Mouse (Mus musculus): ENCODE measurements around the gene B3gnt7. TPM values are rescaled to one million over a fixed set of nuclear protein-coding genes. Genes with fewer than 3 reads are reported as not detected.
A peak's percentile ranks its signal among the peaks of the same experiment; 100 is the strongest.
"Not testable (repeated sequence)": the region's sequence is repeated elsewhere in the genome, so short reads cannot be mapped to it uniquely, and the experiment has no call there.

Gene B3gnt7
- polyA plus RNA-seq, 1 experiment from 2014 or later = 2.4 TPM

DNA sequence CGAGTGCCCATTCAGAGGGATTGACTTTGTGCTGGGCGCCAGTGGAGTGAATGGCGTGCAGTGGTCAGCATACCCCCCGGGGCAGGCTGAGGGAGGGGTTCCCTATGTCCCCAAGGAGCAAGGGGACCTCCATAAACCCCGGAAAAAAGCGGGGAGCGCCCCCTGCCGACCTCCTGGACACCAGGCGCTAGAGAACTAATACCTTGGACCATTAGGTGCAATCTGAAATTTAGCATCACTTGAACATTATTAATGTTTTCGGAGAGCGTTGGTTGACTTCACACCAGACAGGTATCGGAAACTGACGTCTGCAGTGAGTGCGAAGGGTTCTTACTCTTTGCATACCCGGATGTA is 11.1 kb downstream of the B3gnt7 start:
- Histone ChIP-seq H3K4me1 (replicated peaks) (peaks cover 42% of the 10 kb centered on the region), H3K27ac (no peak overlapping the region), H3K4me3 (replicated peaks) (no peak overlapping the region; the same call in 1 of the 2 replicates), H3K9me3 (replicated peaks) (no peaks in the 10 kb centered on the region), H3K36me3 (no peaks in the 10 kb centered on the region), H3K9ac (no peak overlapping the region), H3K27me3 (no peaks in the 10 kb centered on the region), H3K4me2 (peak overlapping the region; percentile 39)
- DNase-seq (no peak), ATAC-seq (ENCODE audit: low read depth) (no peak)
- WGBS (ENCODE audit: insufficient replicate concordance) = 27% methylated on average over 15 of the region's 15 CpGs

DNA sequence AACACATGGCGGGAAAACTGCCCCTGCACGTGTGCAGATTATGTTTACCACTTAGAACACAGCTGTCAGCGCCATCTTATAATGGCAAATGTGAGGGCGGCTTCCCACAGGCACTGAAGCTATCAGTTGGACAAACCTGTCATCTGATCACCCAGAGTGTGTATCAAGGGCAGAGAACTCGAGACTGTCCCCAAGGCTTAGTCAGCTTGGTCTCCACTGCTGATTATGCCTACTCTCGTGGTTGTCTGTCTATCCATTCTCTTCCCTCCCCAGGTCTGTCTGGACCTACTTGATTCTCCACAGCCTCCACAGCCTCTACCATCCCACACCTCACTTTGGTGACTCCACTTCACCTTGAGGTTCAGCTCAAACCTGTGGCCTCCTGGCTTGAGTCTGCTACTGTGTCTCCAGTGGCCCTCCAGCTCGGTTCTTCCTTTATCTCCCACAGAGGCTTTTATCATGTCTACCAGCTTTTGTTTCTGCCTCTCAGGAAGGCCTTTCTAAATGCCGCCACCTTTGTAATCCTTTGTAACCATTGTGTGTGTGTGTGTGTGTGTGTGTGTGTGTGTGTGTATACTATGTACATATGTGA is 18.3 kb downstream of the B3gnt7 start:
- peak; percentile 55 for DNase-seq
- Histone ChIP-seq H3K4me2 (no peak overlapping the region), H3K27me3 (no peaks in the 10 kb centered on the region), H3K4me1 (replicated peaks) (peaks cover 5% of the 10 kb centered on the region; the same call in 1 of the 2 replicates), H3K36me3 (no peaks in the 10 kb centered on the region), H3K27ac (no peak overlapping the region; the same call in 1 of the 2 replicates), H3K4me3 (replicated peaks) (no peak overlapping the region), H3K9me3 (replicated peaks) (no peaks in the 10 kb centered on the region), H3K9ac (no peak overlapping the region)
- peak; percentile 48; the same call in 1 of the 2 replicates for ATAC-seq (ENCODE audit: low read depth)
- 56% methylated on average over 7 of the region's 8 CpGs for WGBS (ENCODE audit: insufficient replicate concordance)

DNA sequence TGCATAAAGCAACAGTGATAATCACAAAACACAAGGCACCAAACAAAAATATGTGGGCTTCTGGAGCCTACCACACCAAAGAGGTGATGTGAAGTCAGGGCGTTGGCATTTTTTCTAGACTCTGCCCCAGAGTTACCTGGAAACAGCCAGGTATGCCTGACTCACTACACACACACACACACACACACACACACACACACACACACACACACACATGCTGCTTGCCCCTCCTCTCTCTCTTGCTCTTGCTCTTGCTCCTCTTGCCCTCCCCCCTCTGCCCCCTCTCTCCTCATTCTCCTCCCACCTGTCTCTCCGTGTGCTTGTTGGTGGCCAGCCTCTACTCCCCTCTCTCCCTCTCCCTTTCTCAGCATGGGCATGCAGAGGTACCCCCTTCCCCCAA is 33.7 kb downstream of the B3gnt7 start:
- DNase-seq = no peak
- Histone ChIP-seq H3K9ac (no peak overlapping the region), H3K4me3 (replicated peaks) (no peak overlapping the region), H3K27ac (no peak overlapping the region), H3K4me2 (no peak overlapping the region), H3K27me3 (no peaks in the 10 kb centered on the region), H3K4me1 (replicated peaks) (no peaks in the 10 kb centered on the region), H3K9me3 (replicated peaks) (no peaks in the 10 kb centered on the region), H3K36me3 (no peaks in the 10 kb centered on the region)
- 43% methylated on average over 2 of the region's 2 CpGs for WGBS (ENCODE audit: insufficient replicate concordance)
- no peak for ATAC-seq (ENCODE audit: low read depth)

DNA sequence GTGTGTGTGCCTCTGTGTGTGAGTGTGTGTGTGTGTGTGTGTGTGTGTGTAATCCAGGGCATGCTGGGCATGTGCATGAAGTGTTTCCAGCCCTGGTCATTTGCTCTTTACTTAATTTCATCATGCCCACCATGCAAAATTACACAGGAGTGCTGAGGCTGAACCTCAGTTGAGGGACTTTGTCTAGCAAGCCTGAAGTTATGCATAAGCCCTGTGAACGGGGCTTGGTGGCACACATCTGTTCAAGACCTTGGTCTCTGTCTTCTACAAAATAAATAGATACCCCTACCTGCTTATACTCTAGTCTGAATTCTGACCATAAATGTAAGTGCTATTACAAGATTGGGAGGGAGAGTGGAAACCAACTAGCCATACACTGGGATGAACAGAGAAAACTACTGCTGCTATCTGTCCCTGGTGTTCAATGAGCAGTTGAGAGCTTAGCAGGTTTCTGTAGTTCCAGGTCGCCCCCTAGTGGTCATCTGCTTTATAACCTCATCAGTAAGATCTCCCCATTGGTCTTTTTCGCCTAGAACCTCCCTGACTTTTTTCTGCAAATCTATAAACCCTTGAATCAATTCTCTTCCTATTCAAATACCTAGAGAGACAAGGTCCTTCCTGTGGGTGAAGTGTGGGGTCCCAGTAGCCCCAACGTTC is 36.7 kb downstream of the B3gnt7 start:
- no peak overlapping the region for H3K27ac ChIP-seq
- H3K9me3 ChIP-seq (replicated peaks) = no peaks in the 10 kb centered on the region
- H3K36me3 ChIP-seq = no peaks in the 10 kb centered on the region
- ATAC-seq (ENCODE audit: low read depth) (peak; percentile 55), DNase-seq (peak; percentile 71)
- H3K27me3 ChIP-seq = no peaks in the 10 kb centered on the region
- peaks cover under 1% of the 10 kb centered on the region; the same call in 1 of the 2 replicates for H3K4me1 ChIP-seq (replicated peaks)
- no peak overlapping the region for H3K4me2 ChIP-seq
- no peak overlapping the region for H3K9ac ChIP-seq
- 27% methylated on average over 4 of the region's 4 CpGs for WGBS (ENCODE audit: insufficient replicate concordance)
- no peak overlapping the region for H3K4me3 ChIP-seq (replicated peaks)

DNA sequence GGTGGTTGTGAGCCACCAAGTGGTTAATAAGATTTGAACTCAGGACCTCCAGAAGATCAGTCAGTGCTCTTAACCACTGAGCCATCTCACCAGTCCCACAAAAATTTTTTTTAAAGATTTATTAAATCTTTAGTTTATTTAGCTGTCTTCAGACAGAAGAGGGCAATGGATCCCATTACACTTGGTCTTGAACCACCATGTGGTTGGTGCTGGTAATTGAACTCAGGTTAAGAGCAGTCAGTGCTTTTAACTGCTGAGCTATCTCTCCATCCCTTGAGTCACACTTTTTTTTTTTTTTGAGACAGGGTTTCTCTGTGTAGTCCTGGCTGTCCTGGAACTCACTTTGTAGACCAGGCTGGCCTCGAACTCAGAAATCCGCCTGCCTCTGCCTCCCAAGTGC is 38.5 kb downstream of the B3gnt7 start:
- H3K27ac ChIP-seq; H3K4me2 ChIP-seq; H3K9ac ChIP-seq; H3K4me3 ChIP-seq (replicated peaks); H3K4me1 ChIP-seq (replicated peaks); H3K27me3 ChIP-seq; ATAC-seq (ENCODE audit: low read depth); H3K36me3 ChIP-seq; DNase-seq; H3K9me3 ChIP-seq (replicated peaks): not testable (repeated sequence)
- WGBS (ENCODE audit: insufficient replicate concordance) = 82% methylated on average over 2 of the region's 2 CpGs

DNA sequence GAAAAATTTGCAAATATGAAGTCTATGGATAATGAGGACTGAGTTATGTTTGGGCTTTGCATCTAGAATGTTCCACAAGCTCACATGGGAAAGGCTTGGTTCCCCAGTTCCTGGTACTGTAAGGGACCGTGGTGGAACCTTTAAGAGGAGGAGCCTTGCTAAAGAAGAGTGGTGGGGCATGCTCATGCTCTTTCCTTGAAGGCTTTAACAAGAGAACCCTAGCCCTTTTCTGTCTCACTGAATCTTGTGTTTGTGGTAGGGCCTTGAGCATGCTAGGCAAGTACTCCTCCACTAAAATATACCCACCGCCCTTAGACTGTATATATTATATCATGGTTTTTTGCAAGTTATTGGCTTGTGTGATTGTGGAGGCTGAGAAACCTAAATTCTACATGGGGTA is 39.7 kb downstream of the B3gnt7 start:
- Histone ChIP-seq H3K4me2 (no peak overlapping the region), H3K27me3 (no peaks in the 10 kb centered on the region), H3K9ac (no peak overlapping the region), H3K4me1 (replicated peaks) (peaks cover 5% of the 10 kb centered on the region; the same call in 1 of the 2 replicates), H3K36me3 (peaks cover 7% of the 10 kb centered on the region; the same call in 1 of the 2 replicates), H3K27ac (no peak overlapping the region), H3K9me3 (replicated peaks) (no peaks in the 10 kb centered on the region), H3K4me3 (replicated peaks) (no peak overlapping the region)
- 74% methylated on average over 2 of the region's 2 CpGs for WGBS (ENCODE audit: insufficient replicate concordance)
- ATAC-seq (ENCODE audit: low read depth) (no peak), DNase-seq (no peak)

DNA sequence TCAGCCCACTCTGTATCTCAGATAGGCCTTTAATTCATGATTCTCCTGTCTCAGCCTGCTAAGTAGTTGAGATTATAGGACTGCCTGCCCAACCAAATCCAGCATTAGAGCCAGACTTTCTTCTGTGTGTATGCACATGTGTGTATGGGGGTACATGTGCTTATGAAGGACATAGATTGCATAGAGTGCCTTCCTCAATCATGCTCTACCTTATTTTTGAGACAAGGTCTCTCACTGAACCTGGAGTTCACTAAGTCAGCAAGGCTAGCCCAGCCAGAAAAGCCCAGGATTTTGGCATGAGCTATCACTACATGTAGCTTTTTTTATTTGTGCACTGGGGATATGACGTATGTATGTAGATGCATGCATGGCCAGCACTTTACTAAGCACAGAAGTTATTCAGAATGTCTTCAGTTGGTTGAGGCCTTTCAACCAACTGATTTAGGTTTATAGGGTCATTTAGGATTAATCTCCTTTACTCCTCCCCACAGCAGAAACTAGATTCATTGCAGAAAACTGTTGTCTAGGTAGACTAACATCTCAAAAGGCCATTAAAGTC is 40.5 kb downstream of the B3gnt7 start:
- Histone ChIP-seq H3K9me3 (replicated peaks) (no peaks in the 10 kb centered on the region), H3K4me2 (no peak overlapping the region), H3K4me3 (replicated peaks) (no peak overlapping the region), H3K9ac (no peak overlapping the region), H3K36me3 (peaks cover 15% of the 10 kb centered on the region), H3K27me3 (no peaks in the 10 kb centered on the region), H3K27ac (no peak overlapping the region; the same call in 1 of the 2 replicates), H3K4me1 (replicated peaks) (peaks cover 5% of the 10 kb centered on the region; the same call in 1 of the 2 replicates)
- no peak for ATAC-seq (ENCODE audit: low read depth)
- 82% methylated on average over 1 of the region's 1 CpGs for WGBS (ENCODE audit: insufficient replicate concordance)
- no peak for DNase-seq

DNA sequence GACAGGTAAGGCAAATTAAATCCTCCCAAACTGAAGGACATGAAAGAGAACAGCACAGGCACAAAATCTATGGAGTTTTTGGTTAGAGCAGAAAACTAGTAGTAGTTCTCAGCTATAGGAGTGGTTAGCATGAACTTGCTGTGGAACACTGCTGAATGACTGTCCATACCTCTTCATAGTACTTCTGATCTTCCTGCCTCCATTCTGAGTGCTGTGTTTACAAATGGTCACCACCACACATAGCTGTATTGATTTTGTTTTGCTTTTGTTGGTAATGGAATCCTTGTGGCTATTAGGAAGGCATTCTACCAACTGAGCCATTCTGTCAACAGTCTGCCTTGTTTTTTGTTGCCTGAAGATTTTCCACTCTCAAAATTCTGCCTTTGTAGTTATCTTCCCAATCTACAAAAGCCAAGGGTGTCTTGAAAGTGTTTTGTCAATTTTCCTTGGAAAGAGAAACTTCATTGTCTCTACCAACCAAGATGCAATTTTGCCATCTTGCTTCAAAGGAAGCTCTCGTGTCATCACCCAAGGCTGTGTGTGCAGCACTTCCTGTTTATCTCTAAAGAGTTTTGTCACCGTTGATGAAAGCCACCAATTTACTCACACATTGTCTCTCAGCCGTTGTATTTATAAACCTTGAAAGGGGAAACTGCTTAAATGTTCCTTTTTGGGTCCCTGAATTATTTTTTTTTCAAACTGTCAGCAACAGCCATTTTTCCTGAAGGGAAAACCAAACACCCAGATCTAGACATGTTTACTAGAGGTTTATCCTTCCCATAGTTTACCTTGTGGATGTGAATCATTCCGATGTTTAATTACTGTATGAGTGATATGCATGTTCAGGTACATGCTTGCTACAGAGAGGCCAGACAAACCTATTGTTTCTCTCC is 41.6 kb downstream of the B3gnt7 start:
- H3K27me3 ChIP-seq = no peaks in the 10 kb centered on the region
- H3K4me2 ChIP-seq = no peak overlapping the region
- peaks cover 26% of the 10 kb centered on the region for H3K36me3 ChIP-seq
- H3K27ac ChIP-seq = peak overlapping the region; percentile 35; the same call in 1 of the 2 replicates
- H3K9ac ChIP-seq = no peak overlapping the region
- DNase-seq = no peak
- H3K4me3 ChIP-seq (replicated peaks) = no peak overlapping the region
- peaks cover 5% of the 10 kb centered on the region; the same call in 1 of the 2 replicates for H3K4me1 ChIP-seq (replicated peaks)
- ATAC-seq (ENCODE audit: low read depth) = no peak
- 26% methylated on average over 4 of the region's 4 CpGs for WGBS (ENCODE audit: insufficient replicate concordance)
- no peaks in the 10 kb centered on the region for H3K9me3 ChIP-seq (replicated peaks)

DNA sequence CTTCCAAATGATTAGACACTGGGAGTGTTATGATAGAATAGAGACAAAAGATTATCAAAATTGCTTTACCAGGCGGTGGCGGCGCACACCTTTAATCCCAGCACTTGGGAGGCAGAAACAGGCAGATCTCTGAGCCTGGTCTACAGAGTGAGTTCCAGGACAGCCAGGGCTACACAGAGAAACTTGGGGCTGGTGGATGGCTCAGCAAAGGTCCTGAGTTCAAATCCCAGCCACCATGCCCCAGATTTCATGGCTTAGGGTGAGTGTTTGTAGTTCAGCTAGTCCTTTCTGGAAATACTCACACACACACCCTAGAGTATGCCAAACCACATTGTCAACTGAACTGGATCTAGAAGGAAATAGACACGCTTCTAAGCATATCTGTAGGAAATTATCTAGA is 42.4 kb downstream of the B3gnt7 start:
- Histone ChIP-seq H3K9me3 (replicated peaks) (no peaks in the 10 kb centered on the region), H3K27me3 (no peaks in the 10 kb centered on the region), H3K36me3 (peaks cover 34% of the 10 kb centered on the region), H3K9ac (no peak overlapping the region), H3K4me2 (no peak overlapping the region), H3K4me3 (replicated peaks) (no peak overlapping the region), H3K27ac (no peak overlapping the region), H3K4me1 (replicated peaks) (peaks cover 5% of the 10 kb centered on the region; the same call in 1 of the 2 replicates)
- ATAC-seq (ENCODE audit: low read depth) (no peak), DNase-seq (no peak)
- WGBS (ENCODE audit: insufficient replicate concordance) = 61% methylated on average over 4 of the region's 4 CpGs

DNA sequence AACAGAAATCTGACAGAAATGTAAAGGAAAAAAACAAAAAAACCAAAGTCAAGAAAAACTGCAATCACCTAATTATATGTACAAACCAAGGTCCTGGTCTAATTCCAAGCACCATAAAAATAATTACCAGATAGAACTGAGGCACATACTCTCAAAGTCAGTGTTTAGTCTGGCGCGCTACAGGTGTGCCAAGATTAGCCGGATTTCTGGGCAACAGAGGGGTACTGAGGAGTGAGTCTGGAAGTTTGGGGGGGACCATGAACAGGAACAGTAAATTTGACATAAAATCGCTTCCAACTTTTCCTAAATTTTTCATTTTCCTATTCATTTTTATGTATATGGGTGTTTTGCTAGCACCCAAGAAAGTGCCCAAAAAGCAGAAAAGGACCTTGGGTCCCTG is 43.3 kb downstream of the B3gnt7 start:
- peaks cover 43% of the 10 kb centered on the region for H3K36me3 ChIP-seq
- WGBS (ENCODE audit: insufficient replicate concordance) = 83% methylated on average over 4 of the region's 4 CpGs

More for the DNA sequence above, 43.3 kb downstream of the B3gnt7 start:
- H3K9me3 ChIP-seq (replicated peaks) = no peaks in the 10 kb centered on the region
- ATAC-seq (ENCODE audit: low read depth) (no peak), DNase-seq (no peak)
- no peaks in the 10 kb centered on the region for H3K27me3 ChIP-seq
- no peak overlapping the region for H3K27ac ChIP-seq
- H3K4me2 ChIP-seq = no peak overlapping the region
- H3K9ac ChIP-seq = no peak overlapping the region
- peaks cover 5% of the 10 kb centered on the region; the same call in 1 of the 2 replicates for H3K4me1 ChIP-seq (replicated peaks)
- H3K4me3 ChIP-seq (replicated peaks) = no peak overlapping the region
